Mouse (Mus musculus) embryonic facial prominence, embryonic 11.5 days (tissue): ENCODE results near the gene Nceh1. TPM values are rescaled to one million over a fixed set of nuclear protein-coding genes. Genes with fewer than 3 reads are reported as not detected.

Experiments
- ATAC-seq: fragments of 200-750 bp; cut with Nextera tagmentation; replicated peaks from 2 replicates; pipeline ENCODE4 v1.8.0; 2017; ENCODE audit warnings: low read depth; ENCODE audit not compliant: insufficient number of reproducible peaks, low FRiP score, low TSS enrichment
- DNase-seq: peaks from one replicate; pipeline ENCODE4 v3.0.0-alpha.2; 2015; ENCODE audit warnings: low spot score
- H3K27ac ChIP-seq: fragments of 300-500 bp; sonication (generic); replicated peaks from 2 replicates; pipeline ENCODE4 v1.5.1; 2014; ENCODE audit warnings: mild to moderate bottlenecking, low read depth, low read length, control low read depth
- H3K27me3 ChIP-seq: fragments of 300-500 bp; sonication (generic); 2 replicates; pipeline ENCODE4 v1.6.1; 2014; ENCODE audit warnings: mild to moderate bottlenecking, low read length, moderate library complexity, mixed read lengths; ENCODE audit not compliant: control insufficient read depth, insufficient read depth
- H3K36me3 ChIP-seq: fragments of 300-500 bp; sonication (generic); replicated peaks from 2 replicates; pipeline ENCODE4 v1.6.1; 2014; ENCODE audit warnings: low read depth, mild to moderate bottlenecking, low read length, moderate library complexity, mixed read lengths; ENCODE audit not compliant: control insufficient read depth, insufficient read depth
- H3K4me1 ChIP-seq: fragments of 300-500 bp; sonication (generic); 2 replicates; pipeline ENCODE4 v1.6.1; 2014; ENCODE audit warnings: low read length, mixed read lengths; ENCODE audit not compliant: control insufficient read depth, insufficient read depth
- H3K4me2 ChIP-seq: fragments of 300-500 bp; sonication (generic); 2 replicates; pipeline ENCODE4 v1.6.1; 2014; ENCODE audit warnings: low read depth, mild to moderate bottlenecking, control low read depth, low read length, moderate library complexity
- H3K4me3 ChIP-seq: fragments of 300-500 bp; sonication (generic); 2 replicates; pipeline ENCODE4 v1.5.1; 2014; ENCODE audit warnings: low read depth, low read length, control low read depth
- H3K9ac ChIP-seq: fragments of 300-500 bp; sonication (generic); replicated peaks from 2 replicates; pipeline ENCODE4 v1.6.1; 2014; ENCODE audit warnings: mild to moderate bottlenecking, control low read depth, low read length
- H3K9me3 ChIP-seq: fragments of 300-500 bp; sonication (generic); replicated peaks from 2 replicates; pipeline ENCODE4 v1.6.1; 2016; ENCODE audit warnings: mild to moderate bottlenecking, low read length, inconsistent platforms, mixed read lengths; ENCODE audit not compliant: control insufficient read depth
- WGBS: fragments of 180-500 bp; shearing (Covaris S2); extraction: QIAGEN DNeasy Blood & Tissue Kit; methylation state at CpG from one replicate; pipeline ENCODE4 v1.1.7; 2014; 5-methylcytosine and 5-hydroxymethylcytosine counted together
- polyA plus RNA-seq: library from polyadenylated mRNA; unstranded; fragments of >200 nt; fragmentation: Nextera tagmentation; extraction: Ambion mirVana; gene quantifications from 2 replicates; pipeline ENCODE4 v1.2.1, GENCODE M21; 2014

The Nceh1 gene
- polyA plus RNA-seq, 1 experiment from 2014 or later: 2.2 TPM

DNA sequence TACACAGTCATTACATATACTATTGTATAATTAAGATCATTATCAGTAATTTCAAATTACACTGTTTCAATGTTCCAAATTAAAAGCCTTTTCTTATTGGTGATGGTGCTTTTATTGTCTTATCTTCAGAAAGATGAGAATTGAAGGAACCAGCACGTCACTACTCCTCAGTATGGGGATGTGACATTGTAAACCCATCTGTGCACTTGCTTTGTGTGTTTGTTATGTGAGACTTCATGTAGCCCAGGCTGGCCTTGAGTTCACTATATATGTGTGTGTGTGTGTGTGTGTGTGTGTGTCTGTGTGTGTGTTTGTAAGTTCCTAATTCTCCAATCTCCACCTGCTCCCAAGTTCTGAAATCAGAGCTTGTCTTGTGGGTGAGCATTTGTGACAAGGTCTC is 12.5 kb upstream of the Nceh1 start:
- H3K4me2 ChIP-seq: no peak overlapping the region
- DNase-seq (no peak), ATAC-seq (no peak)
- no peaks in the 10 kb centered on the region for H3K27me3 ChIP-seq
- H3K27ac ChIP-seq: no peak overlapping the region
- no peak overlapping the region for H3K9ac ChIP-seq
- 71% methylated on average over 1 of the region's 1 CpGs for WGBS
- no peak overlapping the region for H3K4me3 ChIP-seq
- no peaks in the 10 kb centered on the region for H3K9me3 ChIP-seq
- H3K36me3 ChIP-seq: no peaks in the 10 kb centered on the region
- no peaks in the 10 kb centered on the region for H3K4me1 ChIP-seq

DNA sequence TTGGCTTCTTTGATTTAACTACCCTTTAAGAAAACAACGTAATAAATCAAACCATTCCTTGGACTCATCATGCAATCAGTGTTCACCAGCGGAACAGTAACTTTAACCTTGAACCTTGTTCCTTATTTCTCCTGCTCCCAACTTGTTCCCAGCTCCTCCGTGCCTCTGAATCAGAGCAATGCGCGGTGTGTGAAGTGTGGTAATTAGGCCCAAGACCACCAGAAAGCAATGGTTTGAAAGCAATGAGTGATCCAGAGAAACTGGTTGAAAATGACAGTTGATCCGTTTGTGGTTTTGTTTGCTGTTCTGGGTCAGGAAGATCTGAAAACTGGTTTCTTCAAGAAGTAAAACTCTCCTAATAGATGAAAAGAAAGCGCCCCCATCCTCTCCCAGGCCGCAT is 3.1 kb upstream of the Nceh1 start:
- Histone ChIP-seq H3K4me3 (no peak overlapping the region), H3K9ac (no peak overlapping the region), H3K4me1 (no peaks in the 10 kb centered on the region), H3K27me3 (no peaks in the 10 kb centered on the region), H3K9me3 (no peaks in the 10 kb centered on the region), H3K27ac (no peak overlapping the region), H3K36me3 (no peaks in the 10 kb centered on the region), H3K4me2 (no peak overlapping the region)
- 86% methylated on average over 8 of the region's 8 CpGs for WGBS
- ATAC-seq (no peak), DNase-seq (no peak)

DNA sequence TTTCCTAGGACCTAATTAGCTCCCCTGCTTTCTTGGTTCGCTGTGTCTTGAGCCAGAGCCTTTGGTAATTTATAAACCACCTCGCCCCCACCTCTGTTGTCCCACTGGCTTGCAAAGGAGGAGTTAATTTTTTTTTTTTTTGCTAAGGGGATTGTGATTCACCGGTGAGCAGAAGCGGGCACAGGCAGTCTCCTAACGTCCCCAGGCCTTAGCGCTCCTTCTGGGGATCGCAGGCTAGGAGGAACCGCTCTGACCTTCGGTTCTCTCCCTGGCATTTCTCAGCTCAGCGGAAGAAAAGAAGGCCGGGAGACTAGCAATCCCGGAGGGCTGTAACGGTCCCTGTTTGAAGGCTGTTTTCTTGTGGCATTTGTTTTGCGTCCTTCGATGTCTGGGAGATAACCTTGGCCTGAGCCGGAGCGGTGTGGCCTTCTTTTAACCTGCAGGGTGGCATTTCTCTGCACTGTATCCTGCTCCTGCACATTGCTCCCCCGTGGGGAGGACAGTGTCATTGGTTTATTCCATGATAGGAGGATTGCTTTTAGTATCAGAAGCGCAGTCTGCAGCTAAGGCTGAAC is 923 bp downstream of the Nceh1 start:
- peak; percentile 2 for DNase-seq
- whole genome bisulfite sequencing: 13% methylated on average over 19 of the region's 19 CpGs
- Histone ChIP-seq H3K36me3 (no peaks in the 10 kb centered on the region), H3K27me3 (no peaks in the 10 kb centered on the region), H3K4me2 (peak overlapping the region; percentile 93), H3K4me1 (no peaks in the 10 kb centered on the region), H3K4me3 (peak overlapping the region; percentile 62), H3K27ac (no peak overlapping the region), H3K9ac (peak overlapping the region; percentile 66), H3K9me3 (no peaks in the 10 kb centered on the region)
- ATAC-seq: no peak

DNA sequence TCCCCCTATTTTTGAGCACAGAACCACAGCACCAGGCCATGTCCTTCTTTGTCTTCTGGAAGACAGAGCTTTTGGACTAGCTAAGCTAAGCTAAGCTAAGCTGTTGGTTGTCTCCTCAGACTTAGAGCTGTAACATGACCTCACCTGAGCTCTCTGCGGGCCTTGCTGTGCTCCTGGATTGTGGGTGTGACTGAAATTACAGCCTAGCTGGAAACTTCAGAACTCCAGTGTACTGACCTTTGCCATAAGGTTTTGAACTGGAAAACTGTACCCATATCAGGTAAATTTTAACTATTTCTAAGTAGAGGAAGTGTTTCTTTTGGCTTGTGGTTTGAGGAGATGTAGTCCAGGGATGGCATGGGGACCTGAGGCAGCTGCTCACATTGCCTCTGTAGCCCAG is 5.6 kb downstream of the Nceh1 start:
- no peak overlapping the region for H3K9ac ChIP-seq
- no peaks in the 10 kb centered on the region for H3K36me3 ChIP-seq
- DNase-seq (no peak), ATAC-seq (no peak)
- no peak overlapping the region for H3K4me2 ChIP-seq
- no peaks in the 10 kb centered on the region for H3K4me1 ChIP-seq
- no peak overlapping the region for H3K4me3 ChIP-seq
- WGBS: 52% methylated on average over 1 of the region's 1 CpGs
- no peaks in the 10 kb centered on the region for H3K27me3 ChIP-seq
- no peak overlapping the region for H3K27ac ChIP-seq
- H3K9me3 ChIP-seq: no peaks in the 10 kb centered on the region

GRCm38 (mm10) chr3:27189320-27190261 is 6.8 kb downstream of the Nceh1 start:
- no peak for ATAC-seq
- H3K4me1 ChIP-seq: no peaks in the 10 kb centered on the region
- DNase-seq: no peak

DNA sequence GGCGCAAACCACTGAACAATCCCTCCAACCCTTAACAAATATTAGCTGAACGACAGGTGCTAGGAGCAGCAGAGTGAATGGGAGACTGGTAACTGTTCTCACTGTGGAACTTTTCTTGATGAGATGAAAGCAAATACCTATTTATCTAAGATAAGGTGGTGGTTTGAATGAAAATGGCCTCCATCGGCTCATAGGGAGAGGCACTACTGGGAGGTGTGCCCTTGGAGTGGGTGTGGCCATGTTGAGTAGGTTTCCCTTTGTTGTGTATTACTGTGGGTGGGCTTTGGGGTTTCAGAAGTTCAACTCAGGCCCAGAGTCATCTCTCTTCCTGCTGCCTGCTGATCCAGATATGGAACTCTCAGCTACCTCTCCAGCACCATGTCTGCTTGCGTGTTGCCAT is 8.1 kb downstream of the Nceh1 start:
- Histone ChIP-seq H3K4me1 (no peaks in the 10 kb centered on the region), H3K36me3 (no peaks in the 10 kb centered on the region), H3K4me3 (no peak overlapping the region), H3K9me3 (no peaks in the 10 kb centered on the region), H3K4me2 (no peak overlapping the region), H3K27ac (no peak overlapping the region), H3K9ac (no peak overlapping the region), H3K27me3 (no peaks in the 10 kb centered on the region)
- WGBS: 95% methylated on average over 4 of the region's 4 CpGs
- DNase-seq (no peak), ATAC-seq (no peak)

More at GRCm38 (mm10) chr3:27189320-27190261, 6.8 kb downstream of the Nceh1 start:
- Histone ChIP-seq H3K9ac (no peak overlapping the region), H3K9me3 (no peaks in the 10 kb centered on the region), H3K36me3 (no peaks in the 10 kb centered on the region), H3K4me3 (no peak overlapping the region), H3K27me3 (no peaks in the 10 kb centered on the region), H3K27ac (no peak overlapping the region), H3K4me2 (no peak overlapping the region)
- 81% methylated on average over 14 of the region's 14 CpGs for WGBS

DNA sequence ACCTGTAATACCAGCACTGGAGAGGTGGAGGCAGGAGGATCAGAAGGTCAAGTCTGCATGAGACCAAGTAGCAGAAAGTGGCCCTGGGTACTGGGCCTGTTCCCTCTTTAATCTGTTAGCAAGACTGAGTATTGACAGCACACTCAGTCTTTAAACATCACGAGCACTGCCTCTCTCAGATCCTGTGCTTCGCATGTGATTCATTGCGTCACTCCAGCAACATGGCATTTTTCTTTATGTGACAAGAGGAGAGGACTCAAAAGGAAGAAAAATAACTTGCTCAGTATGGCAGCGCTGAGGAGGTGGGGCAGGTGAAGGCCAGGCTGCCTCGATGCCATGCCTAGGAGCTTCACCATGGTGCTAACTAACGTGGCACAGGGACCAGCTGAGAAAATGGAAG is 9.1 kb downstream of the Nceh1 start:
- DNase-seq (no peak), ATAC-seq (no peak)
- no peak overlapping the region for H3K4me3 ChIP-seq
- no peak overlapping the region for H3K9ac ChIP-seq
- no peak overlapping the region for H3K27ac ChIP-seq
- no peaks in the 10 kb centered on the region for H3K9me3 ChIP-seq
- WGBS: 85% methylated on average over 6 of the region's 6 CpGs
- H3K27me3 ChIP-seq: no peaks in the 10 kb centered on the region
- H3K4me1 ChIP-seq: no peaks in the 10 kb centered on the region
- no peaks in the 10 kb centered on the region for H3K36me3 ChIP-seq
- no peak overlapping the region for H3K4me2 ChIP-seq

DNA sequence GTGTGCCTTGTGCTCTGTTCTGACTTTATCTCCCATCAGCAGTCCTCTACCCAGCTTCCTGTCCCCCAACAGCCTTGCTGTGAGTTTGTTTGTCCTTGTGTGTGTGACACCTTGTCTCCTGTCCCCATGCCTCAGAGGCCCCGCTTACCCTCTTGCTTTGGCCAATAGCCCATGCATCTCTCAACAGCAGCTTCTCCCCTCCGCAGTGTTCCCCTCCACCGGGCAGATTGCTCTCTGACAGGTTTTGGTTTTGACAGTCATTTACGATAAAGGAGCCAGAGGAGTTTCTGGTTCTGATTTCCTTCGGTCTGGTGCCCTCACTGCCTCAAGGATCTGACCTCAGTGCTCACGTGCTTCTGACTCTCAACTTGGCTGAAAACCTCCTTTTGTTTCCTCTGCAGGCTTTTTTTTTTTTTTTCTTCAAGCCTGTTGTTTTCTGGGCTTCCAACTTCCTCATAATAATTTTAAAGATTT is 11.1 kb downstream of the Nceh1 start:
- WGBS: 27% methylated on average over 6 of the region's 6 CpGs
- H3K36me3 ChIP-seq: no peaks in the 10 kb centered on the region
- no peak for ATAC-seq
- no peak overlapping the region for H3K9ac ChIP-seq
- no peaks in the 10 kb centered on the region for H3K9me3 ChIP-seq
- H3K4me2 ChIP-seq: no peak overlapping the region
- H3K27ac ChIP-seq: no peak overlapping the region
- DNase-seq: peak; percentile 24
- no peaks in the 10 kb centered on the region for H3K27me3 ChIP-seq
- no peak overlapping the region for H3K4me3 ChIP-seq
- H3K4me1 ChIP-seq: no peaks in the 10 kb centered on the region
